ENCODE assay signal across 8 mouse cellular contexts in genomic region chr13:69460635-69461465, GRCm38 (mm10).
A peak's percentile ranks its signal among the peaks of the same experiment; 100 is the strongest.
DNase-seq lines count a peak whose midpoint lies in the region; ATAC-seq and TF ChIP-seq lines count a peak whose summit lies in the region.

No protein-coding gene starts in this region.

- ATAC-seq in megakaryocyte, adult 5-6 weeks (ENCODE audit: poor library complexity, severe bottlenecking) = no peak

- 42% methylated on average over 17 of the region's 17 CpGs for WGBS in cerebellum, adult 2 months
- 33% methylated on average over 17 of the region's 17 CpGs for WGBS in kidney, adult 2 months

- no peak for TF ChIP-seq POLR2A in cerebellum, adult 2 months (IDR thresholded peaks at IDR 0.05; ENCODE audit: borderline replicate concordance, insufficient read depth, low read length)
- no peak for TF ChIP-seq POLR2A in kidney, adult 2 months (IDR thresholded peaks at IDR 0.05; ENCODE audit: low read depth, low read length)
- TF ChIP-seq POLR2A in myocyte (IDR thresholded peaks at IDR 0.05; ENCODE audit: insufficient read length, low read depth) = no peak

- H3K79me2 ChIP-seq in myocyte (ENCODE audit: control insufficient read depth, insufficient read depth) = no peaks in the 10 kb centered on the region

- no peak overlapping the region for H3ac ChIP-seq in myocyte (ENCODE audit: control insufficient read depth, insufficient read length)

- H3K27ac ChIP-seq in cerebellum, adult 2 months (ENCODE audit: insufficient read depth, low read length) = no peak overlapping the region
- no peak overlapping the region for H3K27ac ChIP-seq in kidney, adult 2 months (ENCODE audit: insufficient read depth, low read depth, low read length)

- no peaks in the 10 kb centered on the region for H3K36me3 ChIP-seq in kidney, adult 2 months (ENCODE audit: control insufficient read depth, insufficient read depth, low read length)
- H3K36me3 ChIP-seq in myocyte (ENCODE audit: control insufficient read depth, insufficient read depth) = no peaks in the 10 kb centered on the region

- peak overlapping the region; percentile 6 for H3K4me2 ChIP-seq in myocyte (ENCODE audit: low read depth)

- intact Hi-C loops in left cerebral cortex, postnatal 36 days (cut with DNase I) = loop anchor here (1.0 to 10.0 kb wide), 4 partner anchors 386 to 860 kb away; no protein-coding TSS in a partner anchor

- peak; percentile 24; the same call in 1 of the 2 replicates for TF ChIP-seq CTCF in cerebellum, adult 2 months (IDR thresholded peaks at IDR 0.05; ENCODE audit: borderline replicate concordance, insufficient read depth, low read depth, low read length)
- TF ChIP-seq CTCF in kidney, adult 2 months (conservative IDR thresholded peaks at IDR 0.05; ENCODE audit: insufficient read depth, insufficient read length, low read depth, low read length) = peak; percentile 61

- DNase-seq in cerebellum, adult 2 months = peak in 1 of 2 experiments; percentile 30
- no peak for DNase-seq in cerebellum, adult 9-10 months
- DNase-seq in WW6 (ENCODE audit: low read depth, low spot score) = peak; percentile 18
- DNase-seq in frontal cortex, postnatal 14 days (ENCODE audit: low spot score in 2 of 2) = peak; percentile 57 to 75
- peak; percentile 53 for DNase-seq in kidney, adult 2 months
- peak; percentile 74 to 78 for DNase-seq in left cerebral cortex, postnatal 36 days (ENCODE audit: low spot score in 2 of 2)

- H3K4me3 ChIP-seq in cerebellum, adult 2 months (replicated peaks; ENCODE audit: insufficient read depth, low read depth, low read length) = no peak overlapping the region
- no peak overlapping the region for H3K4me3 ChIP-seq in kidney, adult 2 months (ENCODE audit: insufficient read depth, low read depth, low read length)
- H3K4me3 ChIP-seq in myocyte = no peak overlapping the region

- no peaks in the 10 kb centered on the region for H3K27me3 ChIP-seq in cerebellum, adult 2 months (ENCODE audit: control insufficient read depth, insufficient read depth, low read length)
- no peaks in the 10 kb centered on the region for H3K27me3 ChIP-seq in kidney, adult 2 months (replicated peaks; ENCODE audit: control insufficient read depth, insufficient read depth, low read length)
- H3K27me3 ChIP-seq in myocyte (ENCODE audit: control insufficient read depth, insufficient read depth, insufficient read length) = no peaks in the 10 kb centered on the region

- no peaks in the 10 kb centered on the region for H3K4me1 ChIP-seq in cerebellum, adult 2 months (ENCODE audit: control insufficient read depth, insufficient read depth, low read length)
- no peaks in the 10 kb centered on the region for H3K4me1 ChIP-seq in kidney, adult 2 months (ENCODE audit: control insufficient read depth, insufficient read depth, low read length)

TF ChIP-seq in myocyte, 11 proteins besides CTCF, POLR2A, EP300 and RAD21:
- TF ChIP-seq TCF3 (IDR thresholded peaks at IDR 0.05; ENCODE audit: insufficient read length, low read depth) (no peak), TCF12 (IDR thresholded peaks at IDR 0.05; ENCODE audit: insufficient read depth, poor library complexity, severe bottlenecking) (no peak), SRF (IDR thresholded peaks at IDR 0.05; ENCODE audit: control insufficient read depth, insufficient read length, low read depth) (no peak), REST (IDR thresholded peaks at IDR 0.05; ENCODE audit: insufficient read depth, insufficient read length) (no peak), USF1 (IDR thresholded peaks at IDR 0.05; ENCODE audit: low read depth) (no peak), MYOG (IDR thresholded peaks at IDR 0.05; ENCODE audit: control insufficient read depth in 1 of 3, insufficient read depth in 1 of 3, insufficient read length in 2 of 3, low read depth in 2 of 3) (no peak), POLR2AphosphoS2 (IDR thresholded peaks at IDR 0.05; ENCODE audit: insufficient read length, low read depth) (no peak), E2F4 (IDR thresholded peaks at IDR 0.05; ENCODE audit: insufficient read depth) (no peak), MYOD1 (IDR thresholded peaks at IDR 0.05; ENCODE audit: control insufficient read depth in 1 of 3, insufficient read length in 2 of 3, low read depth in 2 of 3) (no peak), CEBPB (IDR thresholded peaks at IDR 0.05; ENCODE audit: insufficient read depth, poor library complexity, severe bottlenecking) (no peak), MAX (IDR thresholded peaks at IDR 0.05; ENCODE audit: low read depth) (no peak)
